Mouse (Mus musculus) megakaryocyte, embryonic 14.5 days (primary cell): ENCODE data around the gene Rad54l2.

Experiments used
- FLI1 ChIP-seq: IDR thresholded peaks from 2 replicates; pipeline ENCODE4 v1.6.1; 2012; ENCODE audit warnings: low read length, inconsistent platforms, mixed read lengths
- GATA1 ChIP-seq: IDR thresholded peaks from 3 replicates; pipeline ENCODE4 v1.6.1; 2012; ENCODE audit warnings: mixed read lengths, low read length, inconsistent platforms, borderline replicate concordance

- no peak for TF ChIP-seq GATA1
- no peak for TF ChIP-seq FLI1
Measured at GRCm38 (mm10) chr9:106785206-106785605, 3.8 kb downstream of the Rad54l2 start.
